Mouse (Mus musculus) adrenal gland, postnatal 10 days (tissue): ENCODE data around the gene Smyd5. TPM values are rescaled to one million over a fixed set of nuclear protein-coding genes. Genes with fewer than 3 reads are reported as not detected.

Source experiments
- total RNA-seq, 2 experiments: library from RNA; stranded (reverse); gene quantifications; 2 replicates each; pipeline ENCODE4 v1.2.3; 2021

The Smyd5 gene
- total RNA-seq, 2 experiments from 2014 or later, result 25.7 to 26.7 TPM

Other genes with a start within 250 kb of the Smyd5 start
- not detected for gene Emx1, start 244.6 kb upstream of the Smyd5 start, total RNA-seq
- gene Sfxn5, start 98.6 kb upstream of the Smyd5 start, total RNA-seq, result 10 to 100 TPM; 21.5 to 23.1 TPM
- gene Rab11fip5, start 57.4 kb upstream of the Smyd5 start, total RNA-seq, result 10 to 100 TPM; 24.5 to 32.4 TPM
- gene Noto, start 8.1 kb upstream of the Smyd5 start, total RNA-seq, result not detected
- gene Cct7, start 19.5 kb downstream of the Smyd5 start, total RNA-seq, result 100 to 1,000 TPM; 194 to 207 TPM
- gene Pradc1, start 20.0 kb downstream of the Smyd5 start, total RNA-seq, result 10 to 100 TPM; 13.2 to 14.4 TPM
- gene Fbxo41, start 71.0 kb downstream of the Smyd5 start, total RNA-seq, result 1 to 10 TPM in 1 of 2 experiments, under 1 TPM in 1; 0.60 to 1.4 TPM
- gene Egr4, start 81.6 kb downstream of the Smyd5 start, total RNA-seq, result under 1 TPM in 1 of 2 experiments, not detected in 1; 0.21 TPM
- gene Alms1, start 155.5 kb downstream of the Smyd5 start, total RNA-seq, result 1 to 10 TPM; 4.4 to 9.4 TPM